Mouse (Mus musculus): Measurements from ENCODE around the gene Arl4d.

DNA sequence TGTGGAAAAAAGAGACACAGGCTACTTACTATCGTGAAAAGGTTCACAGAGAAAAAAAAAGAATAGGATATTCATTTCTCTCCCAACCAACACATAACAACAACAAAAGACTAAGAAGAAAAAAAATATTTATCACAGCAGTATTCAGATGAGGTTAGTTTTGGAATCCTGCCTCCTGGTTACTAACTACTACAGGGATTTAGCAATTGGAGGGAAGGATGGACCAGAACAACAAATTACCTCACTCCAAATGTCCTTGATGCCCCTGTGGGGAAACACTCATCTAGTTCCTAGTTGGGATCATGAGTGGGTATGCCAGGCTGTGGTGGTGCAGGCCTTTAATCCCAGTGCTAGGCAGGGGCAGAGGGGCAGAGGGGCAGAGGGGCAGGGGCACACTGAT lies 34.2 kb downstream of the Arl4d start:
- TF ChIP-seq CTCF (conservative IDR thresholded peaks at IDR 0.05 in 1 of 2, IDR thresholded peaks at IDR 0.05 in 1 of 2; ENCODE audit: low read depth in 2 of 2, low read length in 2 of 2), result no peak
- TF ChIP-seq POLR2A (IDR thresholded peaks at IDR 0.05; ENCODE audit: low read depth, low read length), result no peak
- TF ChIP-seq UBTF (IDR thresholded peaks at IDR 0.05; ENCODE audit: low read depth, low read length), result no peak
- TF ChIP-seq TCF12 (IDR thresholded peaks at IDR 0.05; ENCODE audit: low read depth, low read length), result no peak
- TF ChIP-seq IRF4 (IDR thresholded peaks at IDR 0.05; ENCODE audit: low read depth, low read length), result no peak
- TF ChIP-seq PAX5 (IDR thresholded peaks at IDR 0.05; ENCODE audit: low read length), result no peak
- no peak for TF ChIP-seq CHD1 (IDR thresholded peaks at IDR 0.05; ENCODE audit: low read depth, low read length)
- TF ChIP-seq JUN (IDR thresholded peaks at IDR 0.05; ENCODE audit: insufficient read depth, low read depth, low read length), result no peak
- no peak for TF ChIP-seq ZMIZ1 (IDR thresholded peaks at IDR 0.05; ENCODE audit: low read depth, low read length)

All from CH12.LX (cell line).